Mouse (Mus musculus) lung, postnatal 25 days (tissue): ENCODE measurements around the gene Herpud1.

Source experiments
- DNase-seq: peaks from one replicate; pipeline ENCODE4 v3.0.0; 2022; ENCODE audit warnings: low spot score

Gene Herpud1

GRCm38 (mm10) chr8:94408443-94409080 is 22.3 kb downstream of the Herpud1 start:
- no peak for DNase-seq

- DNase-seq = no peak
Observed at GRCm38 (mm10) chr8:94409523-94409922, 23.3 kb downstream of the Herpud1 start.

GRCm38 (mm10) chr8:94412518-94412917 is 26.3 kb downstream of the Herpud1 start:
- no peak for DNase-seq

GRCm38 (mm10) chr8:94413509-94413908 is 27.3 kb downstream of the Herpud1 start:
- DNase-seq = no peak

- DNase-seq = no peak
Observed at GRCm38 (mm10) chr8:94415218-94415617, 29.0 kb downstream of the Herpud1 start.

- DNase-seq = no peak
Observed at GRCm38 (mm10) chr8:94418017-94418416, 31.8 kb downstream of the Herpud1 start.

- no peak for DNase-seq
Observed at GRCm38 (mm10) chr8:94422270-94422669, 36.0 kb downstream of the Herpud1 start.

GRCm38 (mm10) chr8:94427953-94428352 is 41.7 kb downstream of the Herpud1 start:
- peak; percentile 32 for DNase-seq

- no peak for DNase-seq
Observed at GRCm38 (mm10) chr8:94428420-94428819, 42.2 kb downstream of the Herpud1 start.

- no peak for DNase-seq
Observed at GRCm38 (mm10) chr8:94429376-94429775, 43.1 kb downstream of the Herpud1 start.

- DNase-seq = no peak
Observed at GRCm38 (mm10) chr8:94432212-94432611, 46.0 kb downstream of the Herpud1 start.

- DNase-seq = peak; percentile 86
Observed at GRCm38 (mm10) chr8:94433981-94434466, 47.8 kb downstream of the Herpud1 start, which contains the start of gene Nlrc5. Gene Nlrc5, plus strand, starts transcription at chr8:94434356.

GRCm38 (mm10) chr8:94434958-94435357 is 48.7 kb downstream of the Herpud1 start:
- DNase-seq = no peak

GRCm38 (mm10) chr8:94435397-94436111 is 49.3 kb downstream of the Herpud1 start:
- DNase-seq = no peak

- no peak for DNase-seq
Observed at GRCm38 (mm10) chr8:94436112-94436572, 49.9 kb downstream of the Herpud1 start.

- DNase-seq = no peak
Observed at GRCm38 (mm10) chr8:94436900-94437299, 50.7 kb downstream of the Herpud1 start.

- no peak for DNase-seq
Observed at GRCm38 (mm10) chr8:94438659-94439058, 52.4 kb downstream of the Herpud1 start.

GRCm38 (mm10) chr8:94439691-94440090 is 53.5 kb downstream of the Herpud1 start:
- DNase-seq = no peak

- no peak for DNase-seq
Observed at GRCm38 (mm10) chr8:94440389-94440788, 54.2 kb downstream of the Herpud1 start.

- DNase-seq = no peak
Observed at GRCm38 (mm10) chr8:94441686-94442085, 55.4 kb downstream of the Herpud1 start.

- peak; percentile 7 for DNase-seq
Observed at GRCm38 (mm10) chr8:94443153-94443552, 56.9 kb downstream of the Herpud1 start.

GRCm38 (mm10) chr8:94444480-94444879 is 58.2 kb downstream of the Herpud1 start:
- no peak for DNase-seq
